Mouse (Mus musculus) intestine, embryonic 15.5 days (tissue): Measurements from ENCODE around the gene Soga1. TPM values are rescaled to one million over a fixed set of nuclear protein-coding genes. Genes with fewer than 3 reads are reported as not detected.

Experiments used
- ATAC-seq: fragments of 200-750 bp; cut with Nextera tagmentation; 2 replicates; pipeline ENCODE4 v1.8.0; 2017; ENCODE audit warnings: moderate TSS enrichment, moderate library complexity
- H3K27ac ChIP-seq: fragments of 300-500 bp; sonication (generic); 2 replicates; pipeline ENCODE4 v1.5.1; 2015; ENCODE audit warnings: mild to moderate bottlenecking, inconsistent platforms
- H3K27me3 ChIP-seq: fragments of 300-500 bp; sonication (generic); replicated peaks from 2 replicates; pipeline ENCODE4 v1.6.1; 2015; ENCODE audit warnings: inconsistent platforms
- H3K36me3 ChIP-seq: fragments of 300-500 bp; sonication (generic); 2 replicates; pipeline ENCODE4 v1.6.1; 2015; ENCODE audit warnings: inconsistent platforms
- H3K4me1 ChIP-seq: fragments of 300-500 bp; sonication (generic); replicated peaks from 2 replicates; pipeline ENCODE4 v1.6.1; 2015; ENCODE audit warnings: inconsistent platforms
- H3K4me2 ChIP-seq: fragments of 300-500 bp; sonication (generic); replicated peaks from 2 replicates; pipeline ENCODE4 v1.6.1; 2015; ENCODE audit warnings: mild to moderate bottlenecking, inconsistent platforms
- H3K4me3 ChIP-seq: fragments of 300-500 bp; sonication (generic); replicated peaks from 2 replicates; pipeline ENCODE4 v1.5.1; 2015; ENCODE audit warnings: inconsistent platforms
- H3K9ac ChIP-seq: fragments of 300-500 bp; sonication (generic); 2 replicates; pipeline ENCODE4 v1.6.1; 2015; ENCODE audit warnings: inconsistent platforms
- H3K9me3 ChIP-seq: fragments of 300-500 bp; sonication (generic); 2 replicates; pipeline ENCODE4 v1.6.1; 2016; ENCODE audit warnings: inconsistent platforms
- WGBS: fragments of 180-500 bp; shearing (Covaris S2); methylation state at CpG from one replicate; pipeline ENCODE4 v1.1.7; 2015; 5-methylcytosine and 5-hydroxymethylcytosine counted together
- polyA plus RNA-seq: library from polyadenylated mRNA; unstranded; fragments of >200 nt; fragmentation: Nextera tagmentation; extraction: Ambion mirVana; gene quantifications from 2 replicates; pipeline ENCODE4 v1.2.1, GENCODE M21; 2015

Gene Soga1
- polyA plus RNA-seq, 1 experiment from 2014 or later = 2.0 TPM

GRCm38 (mm10) chr2:156990727-156991431, 88.2 kb downstream of the Soga1 start:
- Histone ChIP-seq H3K4me2 (peak overlapping the region; percentile 92), H3K27me3 (no peaks in the 10 kb centered on the region), H3K4me1 (peaks cover 8% of the 10 kb centered on the region), H3K4me3 (peak overlapping the region; percentile 93), H3K9me3 (no peaks in the 10 kb centered on the region), H3K27ac (no peak overlapping the region), H3K9ac (peak overlapping the region; percentile 87), H3K36me3 (0 out of 2 replicates have a peak, but pooled peaks cover 3% of the 10 kb centered on the region)
- WGBS = 8% methylated on average over 16 of the region's 16 CpGs
- ATAC-seq = no peak

- ATAC-seq = no peak
- Histone ChIP-seq H3K9me3 (no peaks in the 10 kb centered on the region), H3K27me3 (no peaks in the 10 kb centered on the region), H3K4me1 (peaks cover 15% of the 10 kb centered on the region), H3K9ac (no peak overlapping the region), H3K27ac (no peak overlapping the region), H3K36me3 (no peaks in the 10 kb centered on the region), H3K4me3 (no peak overlapping the region), H3K4me2 (no peak overlapping the region)
- WGBS = 60% methylated on average over 3 of the region's 3 CpGs
Measured at GRCm38 (mm10) chr2:156987316-156987715, 91.7 kb downstream of the Soga1 start.

GRCm38 (mm10) chr2:156982864-156983263, 96.2 kb downstream of the Soga1 start:
- Histone ChIP-seq H3K4me1 (peaks cover 7% of the 10 kb centered on the region), H3K36me3 (no peaks in the 10 kb centered on the region), H3K27ac (peak overlapping the region; percentile 40; the same call in 1 of the 2 replicates), H3K9ac (no peak overlapping the region), H3K9me3 (no peaks in the 10 kb centered on the region), H3K27me3 (no peaks in the 10 kb centered on the region), H3K4me2 (no peak overlapping the region), H3K4me3 (no peak overlapping the region)
- WGBS = 70% methylated on average over 2 of the region's 2 CpGs
- peak; percentile 77 for ATAC-seq

GRCm38 (mm10) chr2:156981291-156981690, 97.8 kb downstream of the Soga1 start:
- no peaks in the 10 kb centered on the region for H3K9me3 ChIP-seq
- ATAC-seq = no peak
- peaks cover 7% of the 10 kb centered on the region for H3K4me1 ChIP-seq
- no peaks in the 10 kb centered on the region for H3K36me3 ChIP-seq
- 79% methylated on average over 4 of the region's 4 CpGs for WGBS
- no peak overlapping the region for H3K9ac ChIP-seq
- no peak overlapping the region for H3K4me2 ChIP-seq
- H3K27me3 ChIP-seq = no peaks in the 10 kb centered on the region
- H3K27ac ChIP-seq = no peak overlapping the region
- H3K4me3 ChIP-seq = no peak overlapping the region

GRCm38 (mm10) chr2:156980059-156980458, 99.0 kb downstream of the Soga1 start:
- no peaks in the 10 kb centered on the region for H3K27me3 ChIP-seq
- no peak overlapping the region for H3K9ac ChIP-seq
- WGBS = 71% methylated on average over 2 of the region's 2 CpGs
- H3K4me2 ChIP-seq = no peak overlapping the region
- H3K9me3 ChIP-seq = no peaks in the 10 kb centered on the region
- H3K4me3 ChIP-seq = no peak overlapping the region
- ATAC-seq = no peak
- H3K36me3 ChIP-seq = no peaks in the 10 kb centered on the region
- no peak overlapping the region for H3K27ac ChIP-seq
- peaks cover 7% of the 10 kb centered on the region for H3K4me1 ChIP-seq

- Histone ChIP-seq H3K9ac (no peak overlapping the region), H3K36me3 (no peaks in the 10 kb centered on the region), H3K4me3 (no peak overlapping the region), H3K9me3 (no peaks in the 10 kb centered on the region), H3K4me2 (no peak overlapping the region), H3K4me1 (no peaks in the 10 kb centered on the region), H3K27me3 (no peaks in the 10 kb centered on the region), H3K27ac (no peak overlapping the region)
- ATAC-seq = no peak
Measured at GRCm38 (mm10) chr2:156976711-156977110, 102.3 kb downstream of the Soga1 start.

- Histone ChIP-seq H3K9me3 (no peaks in the 10 kb centered on the region), H3K4me2 (no peak overlapping the region), H3K27me3 (no peaks in the 10 kb centered on the region), H3K9ac (no peak overlapping the region), H3K4me3 (no peak overlapping the region), H3K27ac (no peak overlapping the region), H3K4me1 (0 out of 2 replicates have a peak, but pooled peaks cover 3% of the 10 kb centered on the region), H3K36me3 (no peaks in the 10 kb centered on the region)
- 46% methylated on average over 2 of the region's 2 CpGs for WGBS
- ATAC-seq = no peak
Measured at GRCm38 (mm10) chr2:156974967-156975366, 104.1 kb downstream of the Soga1 start.

- ATAC-seq = no peak
- WGBS = 84% methylated on average over 5 of the region's 5 CpGs
- H3K27me3 ChIP-seq = no peaks in the 10 kb centered on the region
Measured at GRCm38 (mm10) chr2:156973316-156974100, 105.5 kb downstream of the Soga1 start.

GRCm38 (mm10) chr2:156970253-156970652, 108.8 kb downstream of the Soga1 start:
- H3K27ac ChIP-seq = no peak overlapping the region
- ATAC-seq = no peak
- no peaks in the 10 kb centered on the region for H3K27me3 ChIP-seq
- 0 out of 2 replicates have a peak, but pooled peaks cover 3% of the 10 kb centered on the region for H3K4me1 ChIP-seq
- no peak overlapping the region for H3K9ac ChIP-seq
- H3K4me2 ChIP-seq = no peak overlapping the region
- 75% methylated on average over 7 of the region's 7 CpGs for WGBS
- no peak overlapping the region for H3K4me3 ChIP-seq
- no peaks in the 10 kb centered on the region for H3K9me3 ChIP-seq
- H3K36me3 ChIP-seq = no peaks in the 10 kb centered on the region

More at GRCm38 (mm10) chr2:156973316-156974100, 105.5 kb downstream of the Soga1 start:
- Histone ChIP-seq H3K4me3 (no peak overlapping the region), H3K27ac (no peak overlapping the region), H3K9ac (no peak overlapping the region), H3K9me3 (no peaks in the 10 kb centered on the region), H3K36me3 (no peaks in the 10 kb centered on the region), H3K4me1 (0 out of 2 replicates have a peak, but pooled peaks cover 3% of the 10 kb centered on the region), H3K4me2 (no peak overlapping the region)

- Histone ChIP-seq H3K27ac (no peak overlapping the region), H3K4me1 (0 out of 2 replicates have a peak, but pooled peaks cover 3% of the 10 kb centered on the region), H3K9me3 (no peaks in the 10 kb centered on the region), H3K9ac (no peak overlapping the region), H3K4me2 (no peak overlapping the region), H3K4me3 (no peak overlapping the region), H3K27me3 (no peaks in the 10 kb centered on the region), H3K36me3 (no peaks in the 10 kb centered on the region)
- 69% methylated on average over 4 of the region's 4 CpGs for WGBS
- ATAC-seq = no peak
Measured at GRCm38 (mm10) chr2:156968501-156968900, 110.6 kb downstream of the Soga1 start.

- Histone ChIP-seq H3K27me3 (no peaks in the 10 kb centered on the region), H3K4me3 (no peak overlapping the region), H3K4me1 (0 out of 2 replicates have a peak, but pooled peaks cover 3% of the 10 kb centered on the region), H3K36me3 (no peaks in the 10 kb centered on the region), H3K27ac (no peak overlapping the region), H3K9ac (no peak overlapping the region), H3K9me3 (no peaks in the 10 kb centered on the region), H3K4me2 (no peak overlapping the region)
- 81% methylated on average over 6 of the region's 6 CpGs for WGBS
- no peak for ATAC-seq
Measured at GRCm38 (mm10) chr2:156967388-156967787, 111.7 kb downstream of the Soga1 start.
